Mouse (Mus musculus): ENCODE results near the gene Krt88.

The Krt88 gene

DNA sequence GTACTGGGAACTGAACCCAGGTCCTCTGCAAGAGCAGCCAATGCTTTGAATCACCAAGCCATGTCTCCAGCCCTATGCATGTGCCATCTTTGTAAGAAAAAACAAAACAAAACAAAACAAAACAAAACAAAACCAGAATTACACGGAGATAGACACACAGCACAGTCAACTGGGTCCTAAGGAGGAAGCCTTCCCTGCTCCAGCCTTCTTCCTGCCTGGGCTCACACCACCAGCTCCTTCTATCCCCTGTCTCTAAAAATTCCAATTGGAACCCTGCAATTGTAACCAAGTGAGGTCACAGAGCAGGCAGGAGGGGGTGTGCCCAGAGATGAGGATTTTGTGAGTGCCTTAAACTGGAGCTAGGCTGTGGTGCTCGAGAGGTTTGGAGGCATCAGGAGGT lies at the start of gene Krt88:
Krt88 (plus strand) TSS at position 301 of the 400 bp plus-strand sequence.
- DNase-seq (ENCODE audit: low read depth, low spot score): no peak

GRCm38 (mm10) chr15:101398269-101398668 lies 49.3 kb upstream of the Krt88 start:
- DNase-seq (ENCODE audit: low read depth, low spot score): no peak

DNA sequence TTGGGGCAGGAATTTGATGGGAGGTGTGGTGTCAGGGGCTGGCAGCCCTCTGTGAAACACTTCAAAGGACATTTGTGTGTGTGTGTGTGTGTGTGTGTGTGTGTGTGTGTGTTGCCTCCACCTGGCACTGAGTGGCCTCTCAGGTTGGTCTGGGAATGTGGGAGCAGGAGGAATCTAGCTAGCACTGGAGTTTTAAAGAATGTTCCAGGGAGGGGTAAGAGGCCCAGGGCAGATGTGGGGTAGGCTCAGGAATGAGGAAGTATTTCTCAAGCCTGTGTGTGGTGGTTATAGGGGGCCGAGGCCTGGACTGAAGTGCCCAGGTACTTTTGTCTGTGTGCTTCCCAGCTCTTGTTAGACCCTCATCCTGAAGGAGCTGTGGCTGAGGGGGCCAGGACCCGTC lies 36.8 kb upstream of the Krt88 start, which contains the start of gene Krt7:
Krt7 (plus strand) TSS at position 269 of the 400 bp plus-strand sequence.
- DNase-seq (ENCODE audit: low read depth, low spot score): no peak

GRCm38 (mm10) chr15:101412188-101412587 lies 35.4 kb upstream of the Krt88 start:
- DNase-seq (ENCODE audit: low read depth, low spot score): no peak

GRCm38 (mm10) chr15:101413916-101414635 lies 33.5 kb upstream of the Krt88 start:
- no peak for DNase-seq (ENCODE audit: low read depth, low spot score)

DNA sequence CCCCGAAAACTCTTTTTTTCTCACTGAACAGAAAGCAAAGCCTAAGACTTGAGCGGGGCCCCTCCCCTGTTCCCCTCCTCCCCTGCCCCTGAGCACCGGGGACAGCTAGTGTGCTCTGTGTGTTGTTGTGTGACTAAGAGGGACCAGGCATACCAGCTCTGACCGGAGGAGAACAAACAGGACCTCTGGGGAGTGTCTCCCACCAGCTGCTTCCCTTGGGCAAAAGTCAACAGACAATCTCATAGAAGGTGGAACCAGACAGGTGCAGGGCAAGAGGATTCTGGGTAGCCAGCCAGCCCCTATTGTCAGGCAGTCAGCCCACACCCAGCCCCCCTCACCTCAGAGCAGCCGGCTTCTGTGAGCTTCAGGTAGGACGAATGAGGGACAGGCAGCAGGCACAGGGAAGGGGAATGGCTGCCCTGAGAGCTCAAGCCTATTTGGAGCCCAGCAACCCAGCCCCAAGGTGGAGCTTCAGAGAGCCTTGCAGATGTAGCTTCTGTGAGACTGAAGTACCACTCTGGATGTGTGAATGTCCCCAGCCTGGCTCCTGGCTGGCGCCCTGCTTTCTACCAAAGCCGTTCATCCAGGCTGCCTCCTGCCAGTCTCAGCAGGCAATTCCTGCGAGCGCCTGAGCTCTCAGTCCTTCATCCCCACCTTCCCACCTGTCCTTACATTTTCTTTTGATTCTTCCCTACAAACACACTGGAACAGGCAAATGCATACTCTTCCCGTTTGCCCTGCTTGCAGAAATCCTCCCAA lies 32.6 kb upstream of the Krt88 start:
- DNase-seq (ENCODE audit: low read depth, low spot score): no peak

DNA sequence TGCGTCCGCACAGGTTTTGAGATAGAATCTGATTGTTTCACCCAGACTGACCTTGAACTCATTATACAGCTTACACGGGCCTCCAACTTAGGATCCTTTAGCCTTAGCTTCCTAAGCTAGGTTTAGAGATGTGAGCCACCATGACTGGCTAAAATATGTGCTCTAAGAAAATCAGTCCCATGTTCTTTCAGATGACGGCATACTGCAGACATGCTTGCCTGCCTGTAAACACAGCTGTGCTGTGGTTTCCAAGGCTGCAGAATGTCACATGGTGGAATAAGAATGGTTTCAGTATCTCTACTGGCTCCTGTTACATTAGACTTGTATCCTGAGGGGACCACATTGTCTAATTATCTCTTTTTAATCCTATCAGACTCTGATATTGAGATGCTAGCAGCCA lies 28.6 kb upstream of the Krt88 start:
- no peak for DNase-seq (ENCODE audit: low read depth, low spot score)

- DNase-seq (ENCODE audit: low read depth, low spot score): no peak
These were observed 26.6 kb upstream of the Krt88 start for GRCm38 (mm10) chr15:101420903-101421302.

DNA sequence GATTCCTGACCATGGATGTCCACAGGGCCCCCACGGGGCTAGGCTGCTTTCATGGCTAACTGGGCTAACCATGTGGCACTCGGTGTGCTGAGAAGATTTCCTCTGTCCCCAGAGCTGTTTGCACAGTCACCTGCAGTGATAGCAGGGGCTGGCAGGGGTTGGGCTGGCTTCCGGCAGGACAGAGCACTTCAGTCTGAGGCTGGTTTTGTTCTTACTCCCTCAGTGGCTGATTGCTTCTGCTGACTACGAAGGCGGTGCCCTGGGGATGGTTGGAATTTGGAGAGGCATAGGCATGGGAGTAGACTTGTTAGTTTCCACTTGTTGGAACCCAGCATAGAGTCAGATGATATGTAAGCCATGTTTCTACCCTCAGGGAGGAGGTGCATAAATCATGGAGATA lies 22.6 kb upstream of the Krt88 start:
- no peak for DNase-seq (ENCODE audit: low read depth, low spot score)

GRCm38 (mm10) chr15:101436611-101437010 lies 10.9 kb upstream of the Krt88 start:
- no peak for DNase-seq (ENCODE audit: low read depth, low spot score)

- no peak for DNase-seq (ENCODE audit: low read depth, low spot score)
These were observed 9.0 kb upstream of the Krt88 start, which contains the start of gene Krt87 for GRCm38 (mm10) chr15:101438555-101438954. Gene Krt87, minus strand, starts transcription at chr15:101438804.

DNA sequence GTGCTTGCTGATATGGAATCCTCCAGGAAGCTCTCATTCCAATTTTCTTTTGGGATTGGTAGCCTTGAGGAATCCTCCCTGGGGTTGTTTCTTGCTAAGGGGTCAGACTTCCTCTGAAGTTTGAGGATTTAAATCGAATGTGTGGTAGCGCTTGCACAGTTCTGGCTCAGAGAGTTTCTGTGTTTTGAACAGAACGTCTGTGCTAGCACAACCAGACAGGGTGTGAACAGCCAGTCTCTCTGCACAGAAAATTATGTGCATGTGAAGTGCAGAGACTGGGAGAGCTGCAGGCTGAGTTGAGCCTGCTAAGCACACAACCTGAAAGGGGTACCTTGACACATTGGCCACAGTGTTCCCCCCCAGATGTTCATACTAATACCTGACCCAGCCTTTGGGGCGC lies 6.7 kb upstream of the Krt88 start:
- no peak for DNase-seq (ENCODE audit: low read depth, low spot score)

DNA sequence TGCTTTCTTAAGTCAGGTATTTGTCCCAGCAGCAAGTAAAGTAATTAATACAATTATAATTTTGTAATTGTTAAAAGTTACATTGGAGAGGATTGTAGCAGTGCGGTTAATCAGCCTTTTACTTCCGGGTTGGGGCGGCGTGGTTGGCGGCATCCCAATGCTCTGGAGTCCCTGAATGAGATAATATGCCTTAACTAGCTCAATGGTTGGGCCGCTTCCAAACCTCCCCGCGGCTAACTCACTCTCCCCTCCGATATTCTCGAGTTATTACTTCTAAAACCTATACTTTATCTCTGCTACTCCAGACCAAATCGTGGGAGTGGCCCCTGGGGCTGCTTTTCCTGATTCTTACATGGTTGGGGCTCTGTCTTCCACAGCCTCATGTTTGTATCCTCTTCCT lies 972 bp upstream of the Krt88 start:
- no peak for DNase-seq (ENCODE audit: low read depth, low spot score)

DNA sequence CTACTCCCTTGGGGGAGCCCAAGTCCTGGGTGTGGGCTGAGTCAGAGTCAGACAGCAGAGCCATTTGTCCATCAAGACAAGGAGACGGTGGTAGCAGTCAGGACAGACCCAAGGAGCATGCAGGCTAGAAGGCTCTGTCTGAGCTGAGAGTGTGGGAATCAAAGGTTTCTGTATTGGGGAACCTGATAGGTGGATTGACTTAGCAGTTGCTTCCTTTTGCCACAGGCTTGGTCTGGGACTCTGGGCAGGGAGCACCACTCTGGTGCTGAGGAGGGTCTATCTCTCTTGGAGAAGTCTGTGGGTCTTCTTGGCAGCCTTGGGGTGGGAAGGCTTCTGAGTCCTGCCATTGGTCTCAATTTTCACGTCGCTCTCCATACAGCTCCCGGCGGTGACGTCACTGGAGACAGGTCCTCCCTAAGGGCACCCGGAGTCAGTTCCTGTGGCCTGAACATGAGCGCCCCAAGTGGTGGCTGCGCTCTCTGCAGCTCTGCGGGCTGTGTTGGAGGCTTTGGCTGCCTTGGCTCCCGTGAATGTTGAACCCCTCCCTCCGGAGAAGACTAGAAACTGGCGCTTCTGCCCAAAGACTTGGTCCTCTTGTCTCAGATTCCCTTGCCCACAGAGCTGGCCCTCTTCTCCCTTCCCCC lies 5.7 kb downstream of the Krt88 start:
- peak; percentile 57 for DNase-seq (ENCODE audit: low read depth, low spot score)

- no peak for DNase-seq (ENCODE audit: low read depth, low spot score)
These were observed 7.2 kb downstream of the Krt88 start for GRCm38 (mm10) chr15:101454774-101455173.

- no peak for DNase-seq (ENCODE audit: low read depth, low spot score)
These were observed 7.7 kb downstream of the Krt88 start for GRCm38 (mm10) chr15:101455292-101455691.

DNA sequence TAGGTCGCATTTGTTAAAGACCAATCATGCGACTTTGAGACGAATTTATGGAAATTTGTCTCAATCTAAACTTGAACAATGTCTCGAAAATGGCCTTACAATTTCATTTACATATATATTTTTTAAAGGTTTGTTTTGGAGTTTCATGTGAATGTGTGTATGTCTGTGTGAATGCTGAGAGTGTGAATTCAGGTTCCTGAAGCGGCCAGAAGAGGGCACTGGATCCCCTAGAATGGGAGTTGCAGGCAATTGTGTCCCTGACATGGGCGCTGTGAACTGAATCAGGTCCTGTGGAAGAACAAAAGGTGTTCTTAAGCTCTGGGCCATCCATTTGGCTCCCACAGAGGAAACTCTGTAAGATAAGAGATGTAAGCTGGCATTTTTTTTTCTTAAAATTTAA lies 8.3 kb downstream of the Krt88 start:
- DNase-seq (ENCODE audit: low read depth, low spot score): no peak

- no peak for DNase-seq (ENCODE audit: low read depth, low spot score)
These were observed 10.9 kb downstream of the Krt88 start for GRCm38 (mm10) chr15:101458361-101458930.

- DNase-seq (ENCODE audit: low read depth, low spot score): no peak
These were observed 11.7 kb downstream of the Krt88 start for GRCm38 (mm10) chr15:101459283-101459682.

GRCm38 (mm10) chr15:101463651-101464050 lies 16.1 kb downstream of the Krt88 start, which contains the start of gene Krt81:
Gene Krt81, minus strand, starts transcription at chr15:101463751.
- DNase-seq (ENCODE audit: low read depth, low spot score): no peak

GRCm38 (mm10) chr15:101469093-101469492 lies 21.5 kb downstream of the Krt88 start:
- no peak for DNase-seq (ENCODE audit: low read depth, low spot score)

- DNase-seq (ENCODE audit: low read depth, low spot score): peak; percentile 41
These were observed 25.5 kb downstream of the Krt88 start, which contains the start of gene Krt86 for GRCm38 (mm10) chr15:101472952-101473528. Gene Krt86, plus strand, starts transcription at chr15:101473478.

All from embryo, embryonic 11.5 days (tissue).